Mouse (Mus musculus): Measurements from ENCODE around the gene Tmem265. TPM values are rescaled to one million over a fixed set of nuclear protein-coding genes. Genes with fewer than 3 reads are reported as not detected.

The Tmem265 gene
- total and polyA plus RNA-seq, 3 experiments: not detected

- no peaks in the 10 kb centered on the region for H3K27me3 ChIP-seq (ENCODE audit: control insufficient read depth in 1 of 2, insufficient read depth in 2 of 2, low read length in 2 of 2)
- peak overlapping the region; percentile 59 for H3K9ac ChIP-seq (ENCODE audit: control insufficient read depth, low read depth, low read length, poor library complexity, severe bottlenecking)
- H3K4me1 ChIP-seq (ENCODE audit: control insufficient read depth in 1 of 2, insufficient read depth in 2 of 2, low read length in 2 of 2): peaks cover 6 to 33% of the 10 kb centered on the region in 2 experiments; a peak in 3 of 4 replicates
- H3K79me2 ChIP-seq (ENCODE audit: control insufficient read depth, insufficient read depth, low read length, poor library complexity): peaks cover 12% of the 10 kb centered on the region
- no peak overlapping the region for H3K27ac ChIP-seq (ENCODE audit: control insufficient read depth, low read depth, low read length)
- peak overlapping the region in 1 of 2 experiments; percentile 59; a peak in 2 of 4 replicates for H3K4me3 ChIP-seq (ENCODE audit: control insufficient read depth in 1 of 2, insufficient read depth in 1 of 2, low read depth in 2 of 2, low read length in 2 of 2)
- H3K9me3 ChIP-seq (replicated peaks; ENCODE audit: insufficient read depth, low read length): no peaks in the 10 kb centered on the region
- peaks cover 1 to 30% of the 10 kb centered on the region in 2 experiments; a peak in 2 of 4 replicates for H3K36me3 ChIP-seq (ENCODE audit: control insufficient read depth in 1 of 2, insufficient read depth in 2 of 2, low read length in 2 of 2)
- no peak for TF ChIP-seq ZMIZ1 (IDR thresholded peaks at IDR 0.05; ENCODE audit: low read depth, low read length)
- no peak for TF ChIP-seq POLR2A (IDR thresholded peaks at IDR 0.05; ENCODE audit: control insufficient read depth in 1 of 2, insufficient read depth in 1 of 2, low read depth in 1 of 2, low read length in 2 of 2, poor library complexity in 1 of 2)
- TF ChIP-seq ZC3H11A (IDR thresholded peaks at IDR 0.05; ENCODE audit: low read depth, low read length): no peak
- no peak for TF ChIP-seq ETS1 (IDR thresholded peaks at IDR 0.05; ENCODE audit: low read depth, low read length)
- TF ChIP-seq EP300 (IDR thresholded peaks at IDR 0.05; ENCODE audit: low read depth in 1 of 2, low read length in 2 of 2): no peak
- no peak for DNase-seq (ENCODE audit: low read depth, low spot score)
Observed at GRCm38 (mm10) chr7:127587196-127587595, 26.0 kb downstream of the Tmem265 start.

- Histone ChIP-seq H3K79me2 (ENCODE audit: control insufficient read depth, insufficient read depth, low read length, poor library complexity) (peaks cover 12% of the 10 kb centered on the region), H3K4me1 (ENCODE audit: control insufficient read depth in 1 of 2, insufficient read depth in 2 of 2, low read length in 2 of 2) (peaks cover 6 to 33% of the 10 kb centered on the region in 2 experiments; a peak in 3 of 4 replicates), H3K27me3 (ENCODE audit: control insufficient read depth in 1 of 2, insufficient read depth in 2 of 2, low read length in 2 of 2) (no peaks in the 10 kb centered on the region), H3K4me3 (ENCODE audit: control insufficient read depth in 1 of 2, insufficient read depth in 1 of 2, low read depth in 2 of 2, low read length in 2 of 2) (peak within 1 kb of the TSS; percentile 90 to 97), H3K36me3 (ENCODE audit: control insufficient read depth in 1 of 2, insufficient read depth in 2 of 2, low read length in 2 of 2) (peaks cover 1 to 30% of the 10 kb centered on the region in 2 experiments; a peak in 3 of 4 replicates), H3K9me3 (replicated peaks; ENCODE audit: insufficient read depth, low read length) (no peaks in the 10 kb centered on the region), H3K27ac (ENCODE audit: control insufficient read depth, low read depth, low read length) (peak within 1 kb of the TSS; percentile 62), H3K9ac (ENCODE audit: control insufficient read depth, low read depth, low read length, poor library complexity, severe bottlenecking) (peak within 1 kb of the TSS; percentile 87)
- peak; percentile 99 for DNase-seq (ENCODE audit: low read depth, low spot score)
- TF ChIP-seq GATA1 (IDR thresholded peaks at IDR 0.05; ENCODE audit: low read depth, low read length): no peak
- TF ChIP-seq CHD2 (IDR thresholded peaks at IDR 0.05; ENCODE audit: low read length): no peak
- TF ChIP-seq JUND (IDR thresholded peaks at IDR 0.05; ENCODE audit: low read depth, low read length): no peak
- TF ChIP-seq RAD21 (IDR thresholded peaks at IDR 0.05; ENCODE audit: low read depth, low read length): no peak
- TF ChIP-seq MAX (IDR thresholded peaks at IDR 0.05; ENCODE audit: low read length): peak; percentile 99
- TF ChIP-seq MAZ (IDR thresholded peaks at IDR 0.05; ENCODE audit: low read depth, low read length): peak; percentile 48; the same call in 1 of the 2 replicates
- peak; percentile 99 for TF ChIP-seq BHLHE40 (IDR thresholded peaks at IDR 0.05; ENCODE audit: borderline replicate concordance, low read depth, low read length)
- peak; percentile 60 for TF ChIP-seq NELFE (IDR thresholded peaks at IDR 0.05; ENCODE audit: low read depth, low read length)
- TF ChIP-seq ZMIZ1 (IDR thresholded peaks at IDR 0.05; ENCODE audit: low read depth, low read length): 0 out of 2 replicates have a peak, but pooled peaks have one; percentile 49
- TF ChIP-seq MYC (IDR thresholded peaks at IDR 0.05; ENCODE audit: low read depth, low read length): peak; percentile 93
- TF ChIP-seq CHD1 (IDR thresholded peaks at IDR 0.05; ENCODE audit: low read depth, low read length): no peak
- TF ChIP-seq NRF1 (IDR thresholded peaks at IDR 0.05; ENCODE audit: insufficient read depth, low read depth, low read length, poor library complexity, severe bottlenecking): peak; percentile 85
- TF ChIP-seq UBTF (IDR thresholded peaks at IDR 0.05; ENCODE audit: borderline replicate concordance, insufficient read depth, low read depth, low read length): no peak
- no peak for TF ChIP-seq USF2 (IDR thresholded peaks at IDR 0.05; ENCODE audit: borderline replicate concordance in 1 of 2, insufficient read depth in 1 of 2, low read depth in 1 of 2, low read length in 2 of 2)
- TF ChIP-seq TCF12 (IDR thresholded peaks at IDR 0.05; ENCODE audit: low read depth, low read length): 0 out of 2 replicates have a peak, but pooled peaks have one; percentile 21
- no peak for TF ChIP-seq ZNF384 (IDR thresholded peaks at IDR 0.05; ENCODE audit: low read depth, low read length)
- TF ChIP-seq TBP (IDR thresholded peaks at IDR 0.05; ENCODE audit: low read depth, low read length): peak; percentile 72; the same call in 1 of the 2 replicates
- TF ChIP-seq HCFC1 (IDR thresholded peaks at IDR 0.05; ENCODE audit: low read depth, low read length): peak; percentile 87
- TF ChIP-seq KAT2A (conservative IDR thresholded peaks at IDR 0.05; ENCODE audit: low read depth, low read length): peak; percentile 30; the same call in 1 of the 2 replicates
- peak; percentile 75 for TF ChIP-seq USF1 (IDR thresholded peaks at IDR 0.05; ENCODE audit: low read depth, low read length)
- TF ChIP-seq POLR2A (IDR thresholded peaks at IDR 0.05; ENCODE audit: control insufficient read depth in 1 of 2, insufficient read depth in 1 of 2, low read depth in 1 of 2, low read length in 2 of 2, poor library complexity in 1 of 2): peak; percentile 41 to 68
- peak; percentile 53; the same call in 1 of the 2 replicates for TF ChIP-seq ETS1 (IDR thresholded peaks at IDR 0.05; ENCODE audit: low read depth, low read length)
- TF ChIP-seq SMC3 (IDR thresholded peaks at IDR 0.05; ENCODE audit: low read depth, low read length): no peak
- peak; percentile 99 for TF ChIP-seq SIN3A (IDR thresholded peaks at IDR 0.05; ENCODE audit: low read length)
- TF ChIP-seq POLR2AphosphoS5 (IDR thresholded peaks at IDR 0.05; ENCODE audit: borderline replicate concordance, low read depth, low read length): no peak
- no peak for TF ChIP-seq GABPA (IDR thresholded peaks at IDR 0.05; ENCODE audit: low read depth, low read length)
Observed at GRCm38 (mm10) chr7:127588011-127588871, 27.1 kb downstream of the Tmem265 start, which contains the start of the genes Ccdc189 and Rnf40. Gene Ccdc189, minus strand, starts transcription at chr7:127588595. Gene Rnf40, plus strand, starts transcription at chr7:127588767.

Measured in MEL (cell line).